Mouse (Mus musculus): ENCODE measurements around the gene Clp1. TPM values are rescaled to one million over a fixed set of nuclear protein-coding genes. Genes with fewer than 3 reads are reported as not detected.

Clp1 gene
- polyA plus RNA-seq, 2 experiments, result 19.5 to 30.9 TPM

DNA sequence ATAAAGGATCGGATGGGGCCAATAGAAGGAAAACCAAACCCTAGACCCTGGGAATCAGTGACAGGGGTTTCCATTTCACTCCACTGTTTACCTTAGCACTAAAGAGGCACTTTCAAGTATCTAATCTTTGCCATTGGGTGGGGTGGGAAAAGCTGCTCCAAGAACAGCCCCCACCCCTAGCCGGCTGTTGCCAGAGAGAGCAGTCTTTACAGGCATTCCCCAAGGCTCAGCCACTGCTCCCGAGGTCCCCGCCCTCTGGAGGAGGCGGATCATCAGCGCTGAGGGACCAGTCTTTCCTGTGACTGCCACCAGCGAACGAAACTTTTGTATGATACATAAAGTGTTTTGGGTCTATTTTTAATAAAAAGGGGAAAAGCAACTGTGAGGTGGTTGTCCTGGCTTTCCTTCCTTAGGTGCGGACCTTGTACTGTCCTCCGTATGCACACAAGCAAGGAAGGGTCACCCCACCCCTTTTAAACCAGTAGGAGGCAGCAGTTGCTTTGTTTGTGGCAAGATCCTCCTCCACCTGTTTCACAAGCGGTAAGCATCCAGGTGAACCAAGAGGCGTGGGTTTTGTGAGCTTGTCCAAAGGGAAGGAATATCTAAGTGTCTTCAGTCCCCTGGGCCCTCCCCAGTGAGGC lies 11.2 kb upstream of the Clp1 start:
- no peaks in the 10 kb centered on the region for H3K9me3 ChIP-seq (ENCODE audit: control insufficient read depth, low read length)
- no peak for TF ChIP-seq POLR2A (IDR thresholded peaks at IDR 0.05; ENCODE audit: borderline replicate concordance, extremely low read depth, insufficient read depth, insufficient read length)
- H3K4me3 ChIP-seq (replicated peaks; ENCODE audit: low read length), result peak overlapping the region; percentile 5; the same call in 1 of the 2 replicates
- no peak for ATAC-seq (ENCODE audit: low FRiP score, low read depth)
- no peaks in the 10 kb centered on the region for H3K27me3 ChIP-seq (ENCODE audit: control insufficient read depth, insufficient read depth, low read length)
- H3K36me3 ChIP-seq (ENCODE audit: control insufficient read depth, insufficient read depth, low read length), result peaks cover 19% of the 10 kb centered on the region
- H3K4me2 ChIP-seq (replicated peaks; ENCODE audit: low read depth, low read length, severe bottlenecking), result peak overlapping the region; percentile 28; the same call in 1 of the 2 replicates
- H3K4me1 ChIP-seq (ENCODE audit: control insufficient read depth, insufficient read depth, low read length), result peaks cover 62% of the 10 kb centered on the region
- peak overlapping the region; percentile 34; the same call in 1 of the 2 replicates for H3K9ac ChIP-seq (ENCODE audit: low read depth, low read length, severe bottlenecking)
- 0 out of 2 replicates have a peak overlapping the region, but pooled peaks have one; percentile 39 for H3K27ac ChIP-seq (replicated peaks; ENCODE audit: low read depth, low read length)
- WGBS, result under 1% methylated on average over 12 of the region's 12 CpGs
- DNase-seq (ENCODE audit: low spot score), result peak; percentile 49

- no peak overlapping the region for H3K27ac ChIP-seq (replicated peaks; ENCODE audit: low read depth, low read length)
Observed at GRCm38 (mm10) chr2:84737451-84737925, 10.3 kb upstream of the Clp1 start.

DNA sequence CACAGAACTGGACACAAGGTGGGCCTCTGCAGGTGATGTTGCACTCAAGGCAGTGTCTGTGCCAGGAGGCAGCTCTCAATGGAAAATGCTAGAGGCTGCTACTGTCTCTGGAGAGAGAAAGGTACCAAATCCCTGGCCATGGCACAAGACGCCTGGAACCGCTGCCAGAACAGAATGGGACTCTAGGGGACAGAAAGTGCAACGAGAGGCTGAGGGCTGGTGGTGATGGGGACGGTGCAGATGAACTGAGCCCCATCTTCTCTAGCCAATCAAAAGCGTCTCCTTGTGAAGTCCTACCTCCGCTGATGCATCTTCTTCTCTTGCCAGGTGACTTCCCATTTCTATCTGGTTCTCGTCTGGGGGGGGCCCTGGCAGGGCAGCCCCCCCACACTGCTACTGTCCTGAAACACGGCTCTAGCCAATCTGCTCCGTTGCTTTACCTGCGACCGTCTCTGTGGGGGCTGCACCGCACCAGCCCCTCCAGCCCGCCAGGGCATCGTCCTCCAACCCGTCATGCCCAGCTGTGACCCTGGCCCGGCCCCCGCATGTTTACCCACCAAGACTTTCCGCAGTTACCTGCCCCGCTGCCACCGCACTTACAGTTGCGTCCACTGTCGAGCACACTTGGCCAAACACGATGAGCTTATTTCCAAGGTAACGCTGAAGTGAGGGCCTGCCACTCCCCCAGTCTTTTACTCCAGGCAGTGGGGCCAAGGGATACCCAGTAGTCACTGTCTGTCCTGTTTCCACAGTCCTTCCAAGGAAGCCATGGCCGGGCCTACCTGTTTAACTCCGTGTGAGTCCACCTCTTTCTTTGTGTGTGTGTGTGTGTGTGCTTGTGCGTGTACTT lies 9.4 kb upstream of the Clp1 start:
- peaks cover 55% of the 10 kb centered on the region for H3K4me1 ChIP-seq (ENCODE audit: control insufficient read depth, insufficient read depth, low read length)
- H3K9me3 ChIP-seq (ENCODE audit: control insufficient read depth, low read length), result no peaks in the 10 kb centered on the region
- H3K4me3 ChIP-seq (replicated peaks; ENCODE audit: low read length), result peak overlapping the region; percentile 11; the same call in 1 of the 2 replicates
- DNase-seq (ENCODE audit: low spot score), result no peak
- peak overlapping the region; percentile 36; the same call in 1 of the 2 replicates for H3K9ac ChIP-seq (ENCODE audit: low read depth, low read length, severe bottlenecking)
- 4% methylated on average over 26 of the region's 27 CpGs for WGBS
- ATAC-seq (ENCODE audit: low FRiP score, low read depth), result 0 out of 2 replicates have a peak, but pooled peaks have one; percentile 6
- H3K36me3 ChIP-seq (ENCODE audit: control insufficient read depth, insufficient read depth, low read length), result peaks cover 15% of the 10 kb centered on the region
- no peaks in the 10 kb centered on the region for H3K27me3 ChIP-seq (ENCODE audit: control insufficient read depth, insufficient read depth, low read length)
- H3K27ac ChIP-seq (replicated peaks; ENCODE audit: low read depth, low read length), result no peak overlapping the region
- no peak for TF ChIP-seq POLR2A (IDR thresholded peaks at IDR 0.05; ENCODE audit: borderline replicate concordance, extremely low read depth, insufficient read depth, insufficient read length)
- H3K4me2 ChIP-seq (replicated peaks; ENCODE audit: low read depth, low read length, severe bottlenecking), result peak overlapping the region; percentile 37

More at GRCm38 (mm10) chr2:84737451-84737925, 10.3 kb upstream of the Clp1 start:
- peaks cover 19% of the 10 kb centered on the region for H3K36me3 ChIP-seq (ENCODE audit: control insufficient read depth, insufficient read depth, low read length)
- H3K27me3 ChIP-seq (ENCODE audit: control insufficient read depth, insufficient read depth, low read length), result no peaks in the 10 kb centered on the region
- 6% methylated on average over 8 of the region's 8 CpGs for WGBS
- no peak for TF ChIP-seq POLR2A (IDR thresholded peaks at IDR 0.05; ENCODE audit: borderline replicate concordance, extremely low read depth, insufficient read depth, insufficient read length)
- H3K4me3 ChIP-seq (replicated peaks; ENCODE audit: low read length), result no peak overlapping the region
- no peaks in the 10 kb centered on the region for H3K9me3 ChIP-seq (ENCODE audit: control insufficient read depth, low read length)
- H3K4me2 ChIP-seq (replicated peaks; ENCODE audit: low read depth, low read length, severe bottlenecking), result 0 out of 2 replicates have a peak overlapping the region, but pooled peaks have one; percentile 28
- H3K9ac ChIP-seq (ENCODE audit: low read depth, low read length, severe bottlenecking), result no peak overlapping the region
- DNase-seq (ENCODE audit: low spot score) (peak; percentile 44), ATAC-seq (ENCODE audit: low FRiP score, low read depth) (no peak)
- peaks cover 62% of the 10 kb centered on the region for H3K4me1 ChIP-seq (ENCODE audit: control insufficient read depth, insufficient read depth, low read length)

- no peak overlapping the region for H3K27ac ChIP-seq (replicated peaks; ENCODE audit: low read depth, low read length)
Observed at GRCm38 (mm10) chr2:84735346-84735920, 8.3 kb upstream of the Clp1 start.

GRCm38 (mm10) chr2:84734919-84735318 lies 7.8 kb upstream of the Clp1 start:
- 2% methylated on average over 2 of the region's 2 CpGs for WGBS
- Histone ChIP-seq H3K27ac (replicated peaks; ENCODE audit: low read depth, low read length) (no peak overlapping the region), H3K36me3 (ENCODE audit: control insufficient read depth, insufficient read depth, low read length) (no peaks in the 10 kb centered on the region), H3K9ac (ENCODE audit: low read depth, low read length, severe bottlenecking) (no peak overlapping the region), H3K9me3 (ENCODE audit: control insufficient read depth, low read length) (no peaks in the 10 kb centered on the region), H3K27me3 (ENCODE audit: control insufficient read depth, insufficient read depth, low read length) (no peaks in the 10 kb centered on the region), H3K4me1 (ENCODE audit: control insufficient read depth, insufficient read depth, low read length) (peaks cover 43% of the 10 kb centered on the region), H3K4me3 (replicated peaks; ENCODE audit: low read length) (peak overlapping the region; percentile 39), H3K4me2 (replicated peaks; ENCODE audit: low read depth, low read length, severe bottlenecking) (peak overlapping the region; percentile 74)
- no peak for ATAC-seq (ENCODE audit: low FRiP score, low read depth)
- no peak for TF ChIP-seq POLR2A (IDR thresholded peaks at IDR 0.05; ENCODE audit: borderline replicate concordance, extremely low read depth, insufficient read depth, insufficient read length)
- DNase-seq (ENCODE audit: low spot score), result no peak

More at GRCm38 (mm10) chr2:84735346-84735920, 8.3 kb upstream of the Clp1 start:
- ATAC-seq (ENCODE audit: low FRiP score, low read depth), result no peak
- TF ChIP-seq POLR2A (IDR thresholded peaks at IDR 0.05; ENCODE audit: borderline replicate concordance, extremely low read depth, insufficient read depth, insufficient read length), result peak; percentile 48; the same call in 1 of the 2 replicates
- Histone ChIP-seq H3K9ac (ENCODE audit: low read depth, low read length, severe bottlenecking) (no peak overlapping the region), H3K4me2 (replicated peaks; ENCODE audit: low read depth, low read length, severe bottlenecking) (peak overlapping the region; percentile 74), H3K9me3 (ENCODE audit: control insufficient read depth, low read length) (no peaks in the 10 kb centered on the region), H3K4me3 (replicated peaks; ENCODE audit: low read length) (peak overlapping the region; percentile 39; the same call in 1 of the 2 replicates), H3K27me3 (ENCODE audit: control insufficient read depth, insufficient read depth, low read length) (no peaks in the 10 kb centered on the region), H3K4me1 (ENCODE audit: control insufficient read depth, insufficient read depth, low read length) (peaks cover 44% of the 10 kb centered on the region), H3K36me3 (ENCODE audit: control insufficient read depth, insufficient read depth, low read length) (peaks cover 4% of the 10 kb centered on the region; the same call in 1 of the 2 replicates)
- DNase-seq (ENCODE audit: low spot score), result no peak
- 21% methylated on average over 7 of the region's 7 CpGs for WGBS

Data from limb, embryonic 14.5 days (tissue).